Mouse (Mus musculus) olfactory bulb, adult 2 months (tissue): ENCODE measurements at regions not wholly inside any gene's neighbourhood (a gene's known extent, or its start where the extent isn't known, plus 50 kb on each side); places are given as distances from the start of the nearest gene placed in this dataset.

Experiments used
- CTCF ChIP-seq: fragments of 200-500 bp; IDR thresholded peaks from 2 replicates; pipeline ENCODE4 v1.5.1; 2012; ENCODE audit warnings: low read depth, mild to moderate bottlenecking, low read length, moderate library complexity; ENCODE audit not compliant: insufficient read depth
- POLR2A ChIP-seq: fragments of 200-500 bp; IDR thresholded peaks from 2 replicates; pipeline ENCODE4 v1.6.1; 2012; ENCODE audit warnings: mild to moderate bottlenecking, low read depth, low read length, moderate library complexity; ENCODE audit not compliant: insufficient read depth

DNA sequence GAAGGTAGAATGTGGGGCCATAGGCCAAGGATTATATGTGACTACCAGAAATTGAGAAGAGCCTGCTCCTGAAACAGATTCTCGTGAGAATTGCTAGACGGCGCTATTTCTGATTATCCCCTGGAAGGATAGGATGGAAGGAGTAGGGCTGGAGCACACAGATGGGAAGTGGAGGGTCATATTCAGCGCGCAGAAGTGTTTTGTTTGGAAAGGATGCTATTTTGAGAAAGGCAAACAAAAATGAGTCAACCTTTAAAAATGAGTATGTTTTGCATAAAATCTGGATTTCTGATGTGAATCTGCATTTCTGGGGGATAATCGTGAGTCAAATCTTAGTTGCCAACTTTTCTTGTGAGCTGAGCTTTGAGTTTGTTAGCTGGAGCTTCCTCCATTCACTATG is 58.1 kb upstream of the Fshb start:
- TF ChIP-seq CTCF (no peak), POLR2A (no peak)
